Mouse (Mus musculus): Measurements from ENCODE around the gene Hfm1.

Hfm1 gene

DNA sequence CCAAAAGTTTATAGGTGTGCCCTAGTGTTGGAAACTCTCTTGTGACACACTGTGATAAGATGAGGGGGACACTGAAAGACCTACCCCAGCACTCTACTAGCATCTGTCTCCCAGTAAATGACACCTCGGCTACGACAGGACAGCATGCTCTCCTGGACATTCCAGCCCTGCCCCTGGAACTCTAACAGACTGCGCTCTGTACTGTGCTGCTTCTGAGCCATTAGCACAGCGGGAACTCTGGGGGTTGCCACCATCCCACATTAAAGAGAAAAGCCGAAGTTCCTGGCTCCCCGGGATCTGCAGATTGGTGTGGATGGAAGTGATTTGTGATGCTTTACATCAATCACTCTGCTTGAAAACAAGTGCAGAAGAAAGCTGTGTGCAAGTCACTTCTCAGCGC is 93.1 kb downstream of the Hfm1 start:
- DNase-seq: no peak

- DNase-seq: no peak
Measured at GRCm38 (mm10) chr5:106831401-106831800, 94.7 kb downstream of the Hfm1 start.

GRCm38 (mm10) chr5:106830775-106831174 is 95.3 kb downstream of the Hfm1 start:
- no peak for DNase-seq

- DNase-seq: no peak
Measured at GRCm38 (mm10) chr5:106826740-106827139, 99.4 kb downstream of the Hfm1 start.

DNA sequence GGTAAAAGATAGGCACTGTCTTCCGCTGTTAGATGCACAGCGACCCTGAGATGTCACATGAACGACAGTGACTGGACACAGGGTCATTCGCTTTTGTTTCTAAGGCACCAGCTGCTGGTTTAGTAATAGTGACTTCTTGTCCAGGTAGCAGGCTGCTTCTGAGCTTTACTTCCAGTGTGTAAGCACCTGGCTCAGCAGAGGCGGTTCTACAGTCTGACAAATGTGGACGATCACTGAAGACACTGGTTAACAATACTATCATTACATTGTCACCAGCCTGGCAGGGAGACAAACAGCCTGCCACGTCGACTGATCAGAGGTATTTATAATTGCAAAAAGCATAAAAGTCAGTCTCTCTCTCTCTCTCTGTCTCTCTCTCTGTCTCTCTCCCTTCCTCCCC is 100.1 kb downstream of the Hfm1 start:
- no peak for DNase-seq

DNA sequence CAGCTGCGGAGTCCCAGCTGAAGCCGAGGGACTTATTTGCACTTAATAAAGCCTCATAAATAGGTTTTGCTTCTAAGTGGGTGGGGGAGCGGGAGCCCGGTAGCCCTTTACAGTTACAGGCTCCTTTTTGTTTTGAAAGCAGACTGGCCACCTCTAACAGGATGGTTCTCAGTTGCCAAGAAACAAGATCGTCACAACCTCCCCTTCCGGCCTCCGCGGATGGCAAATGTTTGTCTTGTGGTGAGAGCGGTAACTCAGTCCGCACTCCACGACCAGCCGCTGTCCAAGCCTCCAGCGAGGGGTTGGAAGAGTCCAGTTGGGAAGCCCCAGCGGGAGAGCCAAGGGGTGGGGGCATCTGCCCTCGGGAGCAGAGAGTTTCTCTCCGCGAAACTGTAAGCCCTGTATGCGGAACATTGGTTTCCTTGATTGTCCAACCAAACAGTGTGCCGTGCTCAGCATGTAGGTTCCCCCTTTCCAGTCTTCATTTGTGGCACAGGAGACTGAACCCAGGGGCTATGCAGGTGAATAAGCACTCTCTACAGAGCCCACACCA is 100.7 kb downstream of the Hfm1 start:
- no peak for DNase-seq

DNA sequence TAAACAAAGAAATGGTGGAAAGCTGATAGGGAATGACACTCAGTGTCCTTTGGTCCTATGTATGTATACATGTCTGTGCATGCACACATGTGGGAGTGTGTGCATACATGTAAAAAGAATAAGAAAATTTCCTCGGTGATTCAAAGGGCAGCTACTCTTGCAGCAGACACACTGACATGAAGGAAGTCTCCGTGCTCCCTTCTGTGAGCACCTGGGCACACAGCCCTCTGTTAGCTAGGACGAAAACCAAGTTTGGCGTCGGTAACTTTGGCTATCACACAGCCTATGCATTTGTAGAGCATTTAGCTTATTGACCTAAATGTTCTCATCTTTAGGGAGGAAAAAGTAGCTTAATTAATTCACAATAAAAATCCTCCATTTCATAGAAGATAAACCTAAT is 101.4 kb downstream of the Hfm1 start:
- DNase-seq: no peak

DNA sequence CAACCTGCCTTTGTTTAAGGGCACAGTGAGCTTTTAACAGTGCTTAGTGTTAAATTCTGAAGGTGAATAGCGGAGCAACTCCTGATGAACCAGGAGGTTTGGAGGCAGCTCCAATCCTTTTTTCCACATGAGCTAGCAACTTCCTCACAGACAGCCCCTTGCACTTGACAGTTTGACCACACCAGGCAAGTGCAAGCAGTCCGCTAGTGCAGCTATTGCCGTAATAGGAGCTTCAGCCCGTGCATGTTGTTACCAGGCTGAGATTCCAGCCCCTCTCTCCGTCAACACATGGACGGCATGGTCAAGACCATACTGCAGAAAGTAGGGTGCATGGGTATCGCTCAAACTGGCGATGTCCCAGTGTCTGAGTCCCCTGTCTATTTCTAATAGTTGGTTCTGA is 106.5 kb downstream of the Hfm1 start:
- no peak for DNase-seq

DNA sequence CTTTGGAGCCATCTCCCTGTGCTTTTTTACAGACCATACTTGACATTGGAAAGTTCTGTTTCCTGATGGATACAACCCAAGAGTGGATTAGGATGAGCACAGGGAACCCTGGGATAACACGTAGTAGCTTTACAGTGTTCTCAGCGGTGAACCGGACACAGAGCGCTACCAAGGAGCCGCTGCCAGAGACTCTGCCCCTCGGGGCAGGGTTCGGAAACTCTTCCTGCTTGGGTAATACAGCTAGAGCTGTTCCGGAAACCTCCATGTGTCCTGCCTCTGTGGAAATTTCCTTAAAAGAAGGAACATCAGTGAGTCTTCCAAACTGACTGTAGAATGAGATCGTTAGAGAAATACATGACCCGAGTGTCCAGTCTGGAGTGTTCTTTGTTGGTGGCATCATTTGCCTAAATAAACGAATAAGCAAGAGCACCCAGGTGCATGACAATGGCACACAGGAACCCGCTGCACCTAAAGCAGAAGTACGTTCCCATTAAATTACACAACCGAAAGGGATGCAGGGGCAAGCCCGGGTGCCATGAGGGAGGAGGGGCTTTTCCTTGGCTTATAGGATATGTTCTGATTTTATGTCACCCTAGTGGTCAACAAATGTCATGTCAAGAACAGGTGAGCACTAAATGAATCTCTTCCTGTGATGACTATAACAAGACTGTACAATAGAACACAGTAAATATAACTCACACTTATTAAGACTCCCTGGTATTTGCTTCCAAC is 110.0 kb downstream of the Hfm1 start:
- no peak for DNase-seq

DNA sequence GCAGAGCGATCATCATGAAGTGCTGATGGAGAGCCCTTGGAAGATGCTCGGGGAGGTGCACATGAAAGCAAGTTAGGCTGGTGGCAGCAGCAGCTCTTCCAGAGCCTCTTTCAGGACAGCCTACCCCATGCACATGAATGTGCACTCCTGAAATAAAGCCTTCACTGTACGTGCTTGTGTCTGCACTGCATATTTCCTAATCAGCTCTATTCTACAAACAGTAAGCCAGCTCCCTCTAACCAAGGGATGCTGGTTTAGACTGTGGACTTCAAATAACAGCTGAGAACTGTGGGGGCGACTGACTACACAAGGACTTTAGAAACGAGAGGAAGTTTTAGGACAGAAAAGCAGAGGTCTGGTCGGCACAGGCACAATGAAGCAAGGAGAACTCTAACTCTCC is 111.5 kb downstream of the Hfm1 start:
- DNase-seq: no peak

DNA sequence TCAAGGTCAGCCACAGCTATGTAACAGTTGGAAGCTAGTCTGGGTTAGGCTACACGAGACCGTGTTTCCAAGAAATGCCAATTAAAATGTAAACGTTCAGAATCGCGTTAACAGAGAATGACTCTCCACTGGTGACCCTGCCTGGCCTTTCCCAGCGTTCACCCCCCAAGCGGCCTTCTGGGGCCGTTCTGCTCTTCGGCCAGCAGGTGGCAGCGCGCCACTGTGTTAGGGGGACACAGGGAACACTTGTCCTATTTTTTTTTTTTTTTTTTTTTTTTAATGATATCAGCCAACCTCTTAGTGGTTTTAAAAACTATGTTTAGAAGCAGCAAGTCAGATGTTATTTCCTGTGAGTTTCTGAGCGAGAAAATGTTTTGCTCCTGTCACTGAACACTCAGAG is 123.0 kb downstream of the Hfm1 start:
- peak; percentile 76 for DNase-seq

- DNase-seq: peak; percentile 88
Measured at GRCm38 (mm10) chr5:106801886-106802798, 124.0 kb downstream of the Hfm1 start.

DNA sequence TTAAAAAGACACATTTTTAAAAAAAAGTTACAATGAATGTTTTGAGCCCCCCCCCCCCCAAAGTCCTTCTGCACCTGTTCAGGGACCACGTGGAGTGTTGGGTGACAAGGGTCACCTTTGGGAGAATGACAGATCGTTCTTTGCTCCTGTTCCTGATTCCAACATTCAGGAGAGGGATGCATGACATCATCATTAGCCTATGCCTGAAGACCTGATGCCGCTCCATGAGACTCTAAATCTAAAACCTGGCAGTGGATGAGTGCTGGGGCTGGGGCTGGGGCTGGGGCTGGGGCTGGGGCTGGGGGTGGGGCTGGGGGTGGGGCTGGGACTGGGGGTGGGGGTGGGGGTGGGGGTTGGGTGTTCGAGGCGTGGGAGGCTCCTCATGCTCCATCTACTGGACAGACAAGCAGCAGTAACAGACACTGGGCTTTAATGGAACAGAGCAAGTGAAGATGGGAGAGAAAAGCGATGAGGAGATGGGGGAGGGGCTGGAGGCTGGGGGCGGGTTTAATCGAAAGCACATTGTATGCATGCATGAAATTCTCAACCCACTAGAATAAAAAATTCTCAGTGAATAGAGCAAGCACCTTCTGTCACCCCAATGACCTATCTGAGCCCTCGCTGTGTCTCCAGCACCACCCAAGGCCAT is 124.8 kb downstream of the Hfm1 start:
- no peak for DNase-seq

GRCm38 (mm10) chr5:106797896-106798295 is 128.2 kb downstream of the Hfm1 start:
- no peak for DNase-seq

GRCm38 (mm10) chr5:106791241-106791572 is 134.9 kb downstream of the Hfm1 start:
- peak; percentile 24 for DNase-seq

DNA sequence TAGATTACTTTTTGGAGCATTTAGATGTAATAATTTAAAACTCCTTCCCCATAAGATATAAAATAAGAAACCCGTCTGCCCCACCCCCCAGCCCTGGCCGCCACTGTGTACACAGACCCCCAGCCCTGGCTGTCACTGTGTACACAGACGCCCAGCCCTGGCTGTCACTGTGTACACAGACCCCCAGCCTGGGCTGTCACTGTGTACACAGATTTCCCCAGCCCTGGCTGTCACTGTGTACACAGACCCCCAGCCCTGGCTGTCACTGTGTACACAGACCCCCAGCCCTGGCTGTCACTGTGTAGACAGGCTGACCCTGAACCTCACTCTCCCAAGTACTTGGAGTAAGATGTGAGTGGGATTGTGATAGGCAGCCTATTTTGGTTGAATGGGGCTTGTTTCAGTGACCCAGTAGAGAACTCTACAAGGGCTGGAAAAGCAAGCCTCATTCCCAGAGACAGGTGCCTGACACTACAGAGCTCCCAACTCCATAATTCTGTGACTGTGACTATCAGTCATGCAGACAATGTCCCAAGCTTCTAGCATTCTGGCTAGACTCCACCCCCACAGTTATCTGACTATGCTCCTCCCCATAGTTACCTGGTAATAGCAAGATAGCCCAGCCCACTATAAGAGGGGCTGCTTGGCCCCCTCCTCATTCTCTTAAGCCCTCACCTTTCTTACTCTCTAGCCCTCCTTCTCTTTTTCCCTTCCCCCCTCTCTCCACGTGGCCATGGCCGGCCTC is 135.5 kb downstream of the Hfm1 start:
- DNase-seq: no peak

Data from lung, postnatal 14 days (tissue).